Mouse (Mus musculus): Measurements from ENCODE around the gene Larp7. TPM values are rescaled to one million over a fixed set of nuclear protein-coding genes. Genes with fewer than 3 reads are reported as not detected.

Larp7 gene
- total RNA-seq, 2 experiments from 2014 or later = 18.4 to 20.9 TPM

DNA sequence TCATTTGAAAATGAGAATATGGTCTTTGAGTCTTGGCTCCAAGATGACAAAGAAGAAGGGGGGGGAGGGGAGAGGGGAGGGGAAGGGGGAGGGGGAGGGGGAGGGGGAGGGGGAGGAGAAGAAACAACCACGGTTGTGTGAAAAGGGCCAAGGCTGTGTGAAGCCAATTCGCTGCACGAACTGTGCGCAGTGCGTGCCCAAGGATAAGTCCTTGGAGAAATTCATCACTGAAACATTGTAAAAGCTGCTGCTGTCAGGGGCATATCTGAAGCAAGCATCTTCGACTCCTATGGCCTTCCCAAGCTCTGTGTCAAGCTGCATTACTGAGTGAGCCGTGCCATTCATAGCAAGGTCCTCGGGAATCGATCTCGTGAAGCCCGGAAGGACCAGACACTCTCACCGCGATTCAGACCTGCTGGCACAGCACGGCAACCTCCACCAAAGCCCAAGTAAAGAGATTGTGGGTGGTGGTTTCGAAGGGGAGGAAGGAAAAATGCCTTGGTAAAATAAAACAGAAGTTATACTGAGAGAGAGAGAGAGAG lies 40.3 kb downstream of the Larp7 start:
- DNase-seq (ENCODE audit: low spot score in 2 of 2) = no peak

- no peak for DNase-seq (ENCODE audit: low spot score in 2 of 2)
Observed at GRCm38 (mm10) chr3:127511786-127512746, 41.1 kb downstream of the Larp7 start.

GRCm38 (mm10) chr3:127507878-127508783 lies 45.0 kb downstream of the Larp7 start:
- DNase-seq (ENCODE audit: low spot score in 2 of 2) = no peak

GRCm38 (mm10) chr3:127498742-127499400 lies 54.3 kb downstream of the Larp7 start, which contains the start of gene Ank2:
Gene Ank2, minus strand, starts transcription at chr3:127499350.
- DNase-seq (ENCODE audit: low spot score in 2 of 2) = peak; percentile 59 to 67

- DNase-seq (ENCODE audit: low spot score in 2 of 2) = peak; percentile 10 to 44
Observed at GRCm38 (mm10) chr3:127498197-127498741, 54.9 kb downstream of the Larp7 start.

DNA sequence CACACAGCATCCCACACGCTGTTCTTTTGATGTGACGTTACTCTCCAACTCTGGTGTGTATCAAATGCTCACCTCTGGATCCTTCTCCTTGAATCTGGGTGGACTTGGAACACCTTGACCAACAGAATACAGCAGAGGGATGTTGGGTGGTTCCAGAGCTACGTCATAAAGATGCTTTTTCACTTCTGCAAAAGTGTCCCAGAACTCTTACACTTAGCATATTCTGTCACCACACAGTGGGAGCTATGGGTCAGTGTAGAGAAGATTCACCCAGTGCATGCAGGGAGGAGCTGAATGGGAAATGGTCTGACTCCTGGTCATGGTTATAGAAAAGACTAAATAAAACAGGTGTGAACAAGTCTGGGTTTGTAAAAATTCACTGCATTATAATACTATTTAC lies 60.5 kb downstream of the Larp7 start:
- DNase-seq (ENCODE audit: low spot score in 2 of 2) = no peak

GRCm38 (mm10) chr3:127487302-127487701 lies 65.8 kb downstream of the Larp7 start:
- DNase-seq (ENCODE audit: low spot score in 2 of 2) = no peak

Small RNAs within 50 kb of the gene (microRNA-seq; reads per million reads assigned to microRNA genes)
- gene Mir302a (0.67 to 1.4 reads per million in 2 experiments), gene Mir302b (0.20 to 1.1 reads per million in 2 experiments), gene Mir302c (0 to 0.45 reads per million in 2 experiments), gene Mir302d (2.7 to 2.9 reads per million in 2 experiments), gene Mir367 (0 reads per million in 2 experiments)

Other genes with a start within 250 kb of the Larp7 start
- gene Ank2, start 54.0 kb downstream of the Larp7 start, total RNA-seq (2021) = 100 to 1,000 TPM; 884 to 907 TPM
- gene Zgrf1, start 140 bp upstream of the Larp7 start, total RNA-seq (2021) = 1 to 10 TPM; 3.1 to 4.2 TPM
- gene Neurog2, start 79.8 kb upstream of the Larp7 start, total RNA-seq (2021) = 1 to 10 TPM; 2.1 to 2.4 TPM
- gene Alpk1, start 227.2 kb upstream of the Larp7 start, total RNA-seq (2021) = 1 to 10 TPM; 7.9 to 9.2 TPM
- gene Tifa, start 236.5 kb upstream of the Larp7 start, total RNA-seq (2021) = 1 to 10 TPM; 3.8 to 3.9 TPM

Data from layer of hippocampus, postnatal 10 days (tissue).